Mouse (Mus musculus) MEL (cell line): Measurements from ENCODE around the gene Ubtfl1.

Source experiments
- CTCF ChIP-seq, 3 experiments: IDR thresholded peaks in 2 of 3; conservative IDR thresholded peaks in 1 of 3; 2 replicates each; pipeline ENCODE4 v1.5.1; 2011 to 2012; ENCODE audit warnings: low read length in 3 of 3, low read depth in 2 of 3, mild to moderate bottlenecking in 2 of 3, improper control_type of control experiment in 1 of 3, inconsistent platforms in 1 of 3, mixed read lengths in 1 of 3, moderate library complexity in 1 of 3; ENCODE audit not compliant: control insufficient read depth in 1 of 3, insufficient read depth in 1 of 3, poor library complexity in 1 of 3, severe bottlenecking in 1 of 3
- HCFC1 ChIP-seq: IDR thresholded peaks from 2 replicates; pipeline ENCODE4 v1.6.1; 2012; ENCODE audit warnings: low read depth, mild to moderate bottlenecking, inconsistent platforms, low read length, improper control_type of control experiment, moderate library complexity
- MXI1 ChIP-seq: IDR thresholded peaks from 2 replicates; pipeline ENCODE4 v1.6.1; 2011; ENCODE audit warnings: mild to moderate bottlenecking, low read depth, low read length, improper control_type of control experiment
- POLR2A ChIP-seq, 2 experiments: IDR thresholded peaks; 2 replicates each; pipeline ENCODE4 v1.6.1; 2011 to 2012; ENCODE audit warnings: low read length in 2 of 2, mild to moderate bottlenecking in 2 of 2, control low read depth in 1 of 2, improper control_type of control experiment in 1 of 2, low read depth in 1 of 2, moderate library complexity in 1 of 2; ENCODE audit not compliant: control insufficient read depth in 1 of 2, insufficient read depth in 1 of 2, poor library complexity in 1 of 2
- RAD21 ChIP-seq: IDR thresholded peaks from 2 replicates; pipeline ENCODE4 v1.6.1; 2011; ENCODE audit warnings: mild to moderate bottlenecking, low read depth, low read length, improper control_type of control experiment

- TF ChIP-seq RAD21 (no peak), CTCF (IDR thresholded peaks at IDR 0.05 in 2 of 3, conservative IDR thresholded peaks at IDR 0.05 in 1 of 3; ENCODE audit: control insufficient read depth in 1 of 3, insufficient read depth in 1 of 3, low read depth in 2 of 3, low read length in 3 of 3, poor library complexity in 1 of 3, severe bottlenecking in 1 of 3) (no peak), MXI1 (no peak), HCFC1 (no peak), POLR2A (IDR thresholded peaks at IDR 0.05; ENCODE audit: control insufficient read depth in 1 of 2, insufficient read depth in 1 of 2, low read depth in 1 of 2, low read length in 2 of 2, poor library complexity in 1 of 2) (no peak)
Observed at GRCm38 (mm10) chr9:18385782-18386181, 18.4 kb upstream of the Ubtfl1 start.
